Mouse (Mus musculus) heart, adult 8-10 months (tissue): ENCODE data around the gene Mtfmt. TPM values are rescaled to one million over a fixed set of nuclear protein-coding genes. Genes with fewer than 3 reads are reported as not detected.

Experiments used
- DNase-seq: peaks from one replicate; pipeline ENCODE4 v3.0.0; 2022; ENCODE audit warnings: low spot score
- total RNA-seq, 4 experiments: library from RNA; stranded (reverse); gene quantifications; 2 replicates each; pipeline ENCODE4 v1.2.4; 2022

The Mtfmt gene
- total RNA-seq, 4 experiments from 2014 or later = 5.4 to 7.9 (median 6.9) TPM

DNA sequence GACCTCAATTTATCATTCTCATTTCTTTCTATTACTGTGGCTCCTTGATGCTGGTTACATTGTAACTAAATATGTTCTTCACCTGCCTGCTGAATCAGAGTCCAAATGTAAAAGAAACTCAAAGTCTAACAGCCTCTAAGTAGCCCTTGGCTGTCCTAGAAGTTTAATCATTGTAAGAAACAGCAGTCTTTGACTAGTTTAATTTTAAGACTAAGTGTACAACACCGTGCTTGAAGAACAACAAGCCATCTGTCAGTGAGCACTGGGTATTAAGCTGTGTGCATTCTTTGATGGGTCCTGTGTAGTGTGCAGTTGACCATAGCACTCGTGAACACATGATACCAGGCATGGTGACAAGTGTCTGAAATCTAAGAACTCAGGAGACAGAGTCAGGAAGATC is 8.1 kb upstream of the Mtfmt start:
- DNase-seq = no peak

DNA sequence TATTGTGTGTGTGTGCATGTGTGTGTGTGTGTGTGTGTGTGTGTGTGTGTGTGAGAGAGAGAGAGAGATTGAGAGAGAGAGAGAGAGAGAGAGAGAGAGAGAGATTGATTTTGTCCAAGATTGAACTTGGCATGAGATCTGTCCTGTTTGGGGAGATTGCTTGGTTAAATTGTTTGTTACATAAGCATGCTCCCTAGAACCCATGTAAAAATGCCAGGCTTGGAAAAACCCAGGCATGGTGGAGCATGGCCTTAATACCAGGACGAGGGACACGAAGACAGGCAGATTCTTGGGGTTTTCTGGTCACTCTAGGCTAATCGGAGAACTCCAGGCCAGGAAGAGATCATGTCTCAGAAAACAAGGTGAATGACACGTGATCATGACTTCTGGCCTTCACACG is 7.6 kb upstream of the Mtfmt start:
- DNase-seq = no peak

DNA sequence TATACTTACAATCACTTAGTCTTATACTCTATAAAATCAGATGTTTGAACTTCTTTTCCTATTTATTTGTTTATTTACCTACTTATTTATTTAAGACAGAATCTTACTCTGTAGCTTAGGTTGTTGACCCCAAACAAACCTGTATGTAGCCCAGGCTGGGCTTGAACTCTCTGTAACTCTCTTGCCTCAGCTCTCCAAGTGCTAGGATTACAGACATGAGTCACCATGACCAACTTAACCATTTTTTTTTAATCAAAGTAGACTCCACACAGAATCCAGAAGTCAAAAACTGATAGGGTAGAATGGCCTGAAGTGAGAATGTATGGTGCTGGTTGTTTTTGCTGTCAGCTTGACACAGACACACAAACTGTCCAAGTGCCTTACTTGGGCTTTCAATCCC is 5.2 kb upstream of the Mtfmt start:
- no peak for DNase-seq

DNA sequence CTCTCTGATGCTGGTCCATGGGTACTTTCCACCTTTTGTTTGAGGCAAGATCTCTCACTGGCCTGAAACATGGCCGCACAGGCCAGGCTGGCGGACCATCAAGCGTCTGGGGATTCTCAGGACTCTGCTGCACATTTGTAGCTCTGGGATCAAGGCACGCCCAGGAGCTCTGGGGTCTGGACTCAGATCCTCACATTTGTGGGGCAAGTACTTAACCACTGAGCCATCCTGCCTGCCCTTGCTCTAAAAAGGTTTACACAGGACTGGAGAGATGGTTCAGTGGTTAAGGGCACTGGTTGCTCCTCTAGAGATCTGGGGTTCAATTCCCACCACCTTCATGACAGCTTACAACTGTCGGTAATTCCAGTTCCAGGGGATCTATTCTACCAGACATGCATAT is 4.7 kb upstream of the Mtfmt start:
- DNase-seq = no peak

DNA sequence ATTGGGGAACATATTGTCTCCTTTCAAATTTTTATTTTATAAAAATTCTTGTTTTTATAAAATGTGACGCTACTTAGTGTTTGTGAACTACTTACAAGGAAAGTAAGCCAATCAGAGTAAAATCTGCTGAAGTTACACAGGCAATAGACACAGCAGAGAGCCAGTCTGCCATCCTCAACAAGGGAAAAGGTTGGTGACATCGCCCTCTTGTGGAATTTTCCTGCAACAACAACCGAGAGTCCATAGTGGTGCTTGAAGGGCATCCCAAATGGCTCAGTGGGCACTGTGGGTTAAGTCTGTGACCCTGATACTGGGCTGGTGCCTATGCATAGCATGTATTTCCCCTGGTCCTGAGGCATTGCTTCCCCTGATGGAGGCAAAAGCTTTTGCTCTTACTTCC is 3.3 kb upstream of the Mtfmt start:
- DNase-seq = peak; percentile 83

DNA sequence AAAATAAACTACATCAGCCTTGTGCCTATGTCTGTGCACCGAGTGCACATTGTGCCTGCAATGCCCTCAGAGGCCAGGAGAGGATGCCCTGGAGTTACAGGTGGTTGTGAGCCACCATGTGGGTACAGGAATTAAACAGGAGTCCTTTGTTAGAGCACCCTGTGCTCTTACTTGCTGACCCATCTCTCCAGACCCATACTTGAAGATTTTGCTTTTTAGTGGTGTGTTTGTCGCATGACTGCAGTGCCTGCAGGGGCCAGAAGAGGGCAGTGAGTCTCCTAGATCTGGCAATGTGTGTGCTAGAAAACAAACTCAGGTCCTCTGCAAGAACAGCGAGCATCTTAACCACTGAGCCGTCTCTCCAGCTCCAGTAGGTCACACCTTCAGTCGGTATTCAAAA is 1.4 kb upstream of the Mtfmt start:
- DNase-seq = no peak

DNA sequence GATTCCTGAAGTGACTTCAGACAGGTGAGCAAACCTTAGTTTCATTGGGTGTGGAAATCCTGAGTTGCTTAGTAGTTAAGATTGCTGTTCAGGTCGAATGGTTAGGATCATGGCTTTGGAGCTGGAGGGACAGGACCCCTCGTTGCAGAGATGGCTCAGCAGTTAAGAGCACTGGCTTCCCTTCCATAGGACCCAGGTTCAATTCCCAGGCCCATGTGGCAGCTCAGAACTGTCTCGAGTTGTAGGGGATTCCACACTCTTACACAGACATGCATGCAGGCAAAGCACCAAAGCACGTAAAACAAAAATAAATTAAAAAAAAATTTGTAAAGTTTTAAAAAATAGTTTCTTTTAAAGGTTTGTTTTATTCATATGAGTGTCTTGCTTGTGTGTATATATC is 371 bp upstream of the Mtfmt start:
- no peak for DNase-seq

DNA sequence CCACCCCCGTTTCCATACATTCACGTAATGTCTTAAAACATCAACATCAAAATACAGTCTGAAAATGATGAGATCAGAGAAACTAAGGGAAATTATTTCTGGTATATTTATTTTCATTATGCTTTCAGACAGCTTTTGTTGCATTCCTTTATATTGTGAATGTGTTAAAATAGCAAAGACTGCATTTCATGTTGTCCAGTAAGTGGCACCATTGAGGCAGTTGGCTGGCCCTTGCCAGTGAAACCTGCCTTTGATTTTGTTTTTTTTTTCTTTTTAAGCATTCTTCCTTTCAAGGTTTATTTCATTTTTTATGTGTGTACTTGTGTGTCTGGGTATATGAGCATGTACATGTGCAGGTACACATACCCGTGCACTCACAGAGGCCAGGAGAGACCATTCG is 9.1 kb downstream of the Mtfmt start:
- no peak for DNase-seq

DNA sequence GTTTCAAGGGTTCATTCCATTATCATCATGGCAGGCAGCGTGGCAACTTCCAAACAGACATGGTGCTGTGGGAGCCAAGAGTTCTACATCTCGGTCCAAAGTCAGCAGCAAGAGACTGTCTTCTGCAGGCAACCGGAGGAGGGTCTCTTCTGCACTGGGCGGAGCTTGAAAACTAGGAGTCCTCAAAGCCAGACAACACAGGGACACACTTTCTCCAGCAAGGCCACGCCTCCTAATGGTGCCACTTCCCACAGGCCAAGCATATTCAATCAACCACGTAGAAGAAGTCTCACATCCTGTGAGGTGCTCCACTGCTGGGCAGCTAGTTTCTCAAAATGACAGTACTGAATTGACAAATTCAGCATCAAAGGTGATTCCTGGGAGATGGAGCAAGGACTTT is 12.4 kb downstream of the Mtfmt start:
- no peak for DNase-seq

DNA sequence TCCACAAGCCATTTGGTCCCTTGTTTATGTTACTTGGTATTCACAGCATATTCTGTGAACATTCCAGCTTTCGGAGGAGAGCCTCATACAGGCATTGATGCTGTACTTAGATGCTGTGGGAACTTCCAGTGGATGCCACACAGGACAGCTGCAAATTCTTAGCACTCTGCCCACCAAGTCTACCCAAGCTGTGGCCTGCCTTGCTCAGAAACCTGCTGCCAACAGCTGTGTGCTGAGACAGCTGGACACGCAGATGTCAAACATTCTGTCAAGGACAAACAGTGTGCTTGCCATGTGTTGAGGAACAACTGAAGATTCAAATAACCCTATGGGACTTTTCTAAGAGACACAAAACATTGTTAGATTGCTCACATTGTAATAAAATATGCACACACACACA is 23.4 kb downstream of the Mtfmt start:
- DNase-seq = no peak

DNA sequence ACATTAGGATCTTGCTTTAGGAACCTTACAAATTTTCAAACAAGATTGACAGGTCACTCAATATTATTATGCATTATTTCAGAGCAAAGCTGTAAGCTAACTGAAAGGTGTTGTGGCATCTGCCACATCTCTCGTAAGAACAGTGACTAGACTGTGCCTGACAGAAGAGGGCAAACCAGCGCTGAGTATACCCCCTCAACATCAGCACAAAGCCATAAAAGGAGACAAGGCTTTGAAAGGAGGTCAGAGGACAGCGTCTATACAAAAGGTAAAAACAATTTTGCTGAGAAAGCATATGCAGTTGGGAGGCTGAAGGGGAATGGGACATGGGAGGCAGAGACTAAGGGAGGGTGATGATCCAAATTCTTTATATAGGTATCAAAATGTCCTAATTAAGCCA is 24.6 kb downstream of the Mtfmt start:
- no peak for DNase-seq

DNA sequence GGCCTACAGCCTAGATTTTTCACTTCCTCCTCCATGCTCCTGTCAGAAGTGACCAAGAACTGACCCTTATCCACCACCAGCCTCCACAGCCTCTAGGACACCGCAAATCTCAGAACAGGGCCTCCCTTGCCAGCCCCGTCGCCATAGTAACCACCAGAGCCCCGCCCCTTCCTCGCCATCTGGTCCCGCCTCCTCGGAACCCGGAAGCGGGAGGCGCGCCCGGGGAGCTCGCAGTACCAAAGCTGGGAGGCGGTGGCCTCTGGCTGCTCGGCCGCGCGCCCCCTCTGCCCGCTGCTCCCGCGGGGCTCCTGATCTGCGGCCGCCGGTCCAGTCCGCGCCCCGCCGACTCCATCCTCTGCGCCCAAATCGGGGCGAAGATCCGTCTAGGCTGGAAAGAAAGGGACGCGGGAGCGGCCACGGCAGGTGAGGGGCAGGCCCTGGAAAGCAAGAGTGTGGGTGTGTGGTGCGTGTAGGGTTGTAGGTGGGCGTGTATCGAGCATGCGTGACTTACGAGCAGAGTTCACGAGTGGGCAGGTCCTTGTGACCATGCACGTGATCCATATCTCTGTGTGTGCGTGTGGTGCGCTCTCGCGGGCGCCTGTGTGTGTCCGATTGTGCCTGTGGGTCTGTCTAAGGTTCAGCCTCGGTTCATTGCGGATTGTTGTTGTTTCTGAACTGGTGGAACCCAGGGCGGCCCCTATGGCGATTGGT is 25.3 kb downstream of the Mtfmt start, which contains the start of gene Spg21:
TSS of gene Spg21 (plus strand) at position 216 of the 711 bp plus-strand sequence.
- peak; percentile 94 for DNase-seq

DNA sequence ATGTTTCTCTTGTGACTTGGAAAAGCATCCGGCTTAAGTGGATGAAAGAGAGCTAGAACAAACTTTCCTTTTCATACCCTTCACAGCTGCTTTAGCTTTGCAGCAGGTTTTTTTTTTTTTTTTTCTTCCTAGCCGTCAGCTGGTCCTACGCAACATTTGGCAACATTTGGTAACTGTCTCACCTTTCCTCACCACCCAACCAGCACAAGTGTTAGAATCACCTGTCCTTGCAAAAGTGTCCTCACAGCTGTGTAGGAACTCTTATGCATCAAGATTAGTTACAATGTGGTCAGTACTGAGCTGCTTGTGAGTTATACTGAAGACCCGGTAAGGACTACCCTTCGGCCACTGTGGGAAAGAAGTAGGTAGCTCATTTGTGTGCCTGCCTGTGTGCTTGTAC is 27.0 kb downstream of the Mtfmt start:
- no peak for DNase-seq

DNA sequence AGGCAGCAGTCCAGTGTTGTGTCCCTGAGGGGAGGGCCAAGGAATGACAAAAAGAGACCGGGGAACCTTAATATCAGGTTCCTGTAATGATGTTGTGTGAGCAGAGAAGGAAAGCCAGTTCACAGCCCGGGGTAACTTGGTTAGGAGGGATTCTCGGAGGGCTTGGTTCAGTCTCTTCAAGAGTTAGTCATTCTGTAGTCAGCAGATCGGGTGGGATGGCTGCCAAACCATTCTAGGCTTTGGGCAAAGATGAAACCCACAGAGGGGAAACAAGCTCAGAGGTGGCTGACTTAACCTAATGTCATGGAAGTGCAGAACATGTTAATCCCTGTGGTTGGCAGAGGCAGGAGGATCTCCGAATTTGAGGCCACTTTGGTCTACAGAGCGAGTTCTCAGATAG is 28.6 kb downstream of the Mtfmt start:
- DNase-seq = peak; percentile 22

DNA sequence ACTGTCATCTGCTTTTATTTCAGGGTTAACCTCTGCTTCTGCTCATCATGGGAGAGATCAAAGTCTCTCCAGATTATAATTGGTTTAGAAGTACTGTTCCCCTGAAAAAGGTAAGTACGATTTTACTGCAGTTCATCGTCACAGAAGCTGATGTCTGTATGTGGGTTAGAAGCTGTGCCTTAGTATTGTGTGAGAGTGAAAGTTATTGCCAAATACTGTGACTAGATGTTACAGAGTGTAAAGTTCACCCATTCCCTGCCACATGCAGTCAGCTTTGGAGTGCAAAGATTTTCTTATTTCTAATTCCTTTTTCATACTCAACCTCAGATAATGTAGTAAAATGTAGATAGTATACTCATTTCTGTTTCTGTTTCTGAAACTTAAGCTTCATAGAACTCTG is 29.7 kb downstream of the Mtfmt start:
- no peak for DNase-seq

DNA sequence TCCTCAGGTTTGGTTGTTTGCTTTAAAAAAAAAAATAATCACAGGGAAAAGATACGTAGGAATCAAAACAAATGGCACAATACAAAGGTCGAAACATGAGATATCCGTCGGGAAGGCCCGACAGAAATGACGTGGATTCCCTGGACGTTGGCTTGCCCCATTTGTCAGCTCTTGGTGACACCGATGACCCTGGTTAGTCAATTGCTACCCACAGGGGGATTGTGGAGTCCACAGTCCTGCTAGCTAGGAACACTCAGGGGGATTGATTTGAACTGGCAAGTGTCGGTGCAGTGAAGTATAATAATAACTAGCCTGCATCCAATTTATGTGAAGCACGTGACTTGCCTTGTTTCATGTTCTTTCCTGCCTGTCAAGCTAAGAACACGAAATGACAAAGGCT is 32.1 kb downstream of the Mtfmt start:
- no peak for DNase-seq

DNA sequence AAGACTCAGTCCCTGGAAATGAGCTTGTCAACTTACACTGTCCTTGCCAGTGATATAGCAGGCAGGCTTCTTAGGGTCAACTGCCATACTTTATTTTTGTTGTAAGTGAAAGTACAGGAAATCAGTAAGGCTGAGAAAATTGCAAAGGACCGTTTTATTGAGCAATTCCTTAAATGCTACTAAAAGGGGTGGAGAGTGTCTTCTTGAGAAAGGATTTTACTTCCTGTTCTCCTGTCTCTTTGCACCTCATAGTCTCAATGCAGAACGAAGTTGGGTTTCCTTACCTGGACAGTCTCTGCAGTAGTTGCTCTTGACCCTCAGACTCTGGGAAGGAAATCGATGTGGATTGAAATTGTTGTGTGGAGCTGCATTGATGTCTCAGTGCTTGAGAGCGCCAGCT is 37.2 kb downstream of the Mtfmt start:
- DNase-seq = no peak

DNA sequence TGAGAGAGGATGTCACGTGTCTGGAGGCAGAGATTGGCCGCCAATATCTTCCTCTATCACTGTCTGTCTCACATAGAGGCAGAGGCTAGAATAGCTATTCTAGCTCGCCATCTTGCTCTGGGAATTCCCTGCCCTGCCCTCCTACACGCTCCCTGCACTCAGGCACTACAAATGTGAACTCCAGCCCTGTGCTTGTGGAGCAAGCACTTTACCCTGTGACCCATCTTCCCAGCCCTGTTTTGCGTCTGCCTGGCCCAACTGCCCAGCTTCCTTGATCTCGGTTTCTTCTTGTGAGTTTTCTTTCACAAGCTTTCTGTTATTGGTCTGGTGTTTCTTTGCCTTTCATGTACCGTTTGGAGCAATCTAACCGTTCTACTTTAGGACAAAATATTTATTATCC is 43.6 kb downstream of the Mtfmt start:
- DNase-seq = no peak

DNA sequence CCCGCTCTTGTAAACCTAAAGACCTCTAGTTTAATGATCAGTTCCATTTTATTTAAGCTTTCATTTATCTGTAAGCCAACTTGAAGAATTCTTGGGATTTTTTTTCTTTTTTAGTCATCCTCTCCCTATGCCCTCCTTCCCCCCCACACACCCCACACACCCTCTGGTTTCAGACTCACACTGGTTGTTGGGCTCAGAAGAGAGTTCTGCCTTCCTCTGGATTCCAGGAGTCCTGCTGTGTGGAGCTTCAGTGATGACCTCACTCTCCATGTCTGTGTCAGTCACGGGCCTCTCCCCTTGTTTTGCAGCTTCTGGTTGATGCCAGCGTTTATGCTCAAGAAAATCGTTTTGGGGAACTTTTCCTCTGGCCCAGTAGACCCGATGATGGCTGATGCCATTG is 44.5 kb downstream of the Mtfmt start:
- no peak for DNase-seq

DNA sequence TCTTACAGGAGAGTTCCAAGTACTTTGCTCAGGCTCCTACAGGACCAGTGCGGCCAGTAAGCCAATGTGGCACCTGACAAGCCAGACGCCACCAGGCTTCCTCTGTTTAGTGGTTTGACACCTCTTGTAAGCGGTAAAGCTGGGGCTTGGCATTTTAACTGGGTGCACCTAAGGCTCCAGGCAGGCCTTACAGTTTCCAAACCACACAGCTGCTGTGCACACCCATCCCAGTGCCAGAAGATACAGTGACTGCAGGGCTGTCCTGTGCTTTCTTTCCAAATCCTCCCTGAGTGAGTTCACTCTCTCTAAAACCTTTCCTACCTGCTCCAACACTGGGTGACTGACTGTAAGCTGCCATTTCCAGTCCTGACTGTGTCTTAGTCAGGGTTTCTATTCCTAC is 55.9 kb downstream of the Mtfmt start:
- no peak for DNase-seq

DNA sequence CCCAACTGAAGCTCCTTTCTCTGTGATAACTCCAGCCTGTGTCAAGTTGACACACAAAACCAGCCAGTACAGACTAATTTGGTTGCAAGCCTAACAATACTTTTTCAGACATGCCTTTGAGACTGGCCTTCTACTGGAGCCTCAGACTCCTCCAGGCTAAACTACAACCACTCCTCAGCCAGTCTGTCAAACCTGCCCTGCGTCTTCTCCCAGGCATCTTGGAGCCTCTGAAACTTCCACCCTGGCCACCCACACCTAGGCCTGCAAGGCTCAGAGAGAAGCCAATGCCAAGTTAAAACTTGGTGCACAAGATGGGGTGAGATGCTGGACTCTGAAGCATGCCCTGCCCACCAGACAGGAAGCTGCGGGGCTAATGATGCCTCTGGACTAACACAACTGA is 56.8 kb downstream of the Mtfmt start:
- DNase-seq = no peak

DNA sequence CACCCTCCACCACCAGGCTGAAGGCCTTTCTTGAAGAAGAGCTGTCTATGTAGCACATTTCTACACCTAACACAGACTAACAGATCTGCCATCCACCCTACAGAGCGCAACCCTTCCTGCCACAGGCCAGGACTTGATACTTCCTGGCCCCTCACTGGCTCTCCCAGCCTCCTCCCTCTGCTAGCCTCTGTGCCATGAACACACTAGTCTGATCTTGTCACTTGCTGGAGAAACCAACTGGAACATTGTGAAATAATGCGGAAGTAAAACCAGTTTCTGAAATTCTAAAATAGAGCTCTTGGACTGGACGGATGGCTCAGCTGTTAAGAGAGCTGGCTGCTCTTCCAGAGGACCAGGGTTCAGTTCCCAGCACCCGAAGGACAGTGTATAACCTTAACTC is 57.3 kb downstream of the Mtfmt start:
- DNase-seq = no peak

DNA sequence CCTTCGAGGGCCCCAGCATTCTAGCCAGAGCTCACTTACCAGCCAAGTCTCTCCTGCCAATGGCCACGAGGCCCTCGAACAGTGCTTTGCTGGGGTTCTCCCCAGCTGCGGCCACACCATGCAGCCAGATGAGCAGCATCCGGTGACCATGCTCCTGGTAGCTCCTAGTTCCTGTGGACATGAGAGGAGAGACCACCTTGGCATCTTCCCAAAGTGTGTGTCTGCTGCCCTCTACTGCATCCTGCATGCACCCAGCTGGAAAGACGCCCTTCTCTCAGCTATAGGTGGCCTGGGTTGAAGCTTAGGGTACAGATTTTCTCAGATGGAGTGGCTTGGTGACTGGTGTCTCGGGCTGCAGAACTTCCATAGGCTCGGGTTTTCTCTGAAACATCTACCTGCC is 66.6 kb downstream of the Mtfmt start:
- DNase-seq = no peak
